Mouse (Mus musculus) megakaryocyte, embryonic 14.5 days (primary cell): ENCODE data around the gene Unc5a.

Experiments used
- FLI1 ChIP-seq: IDR thresholded peaks from 2 replicates; pipeline ENCODE4 v1.6.1; 2012; ENCODE audit warnings: low read length, inconsistent platforms, mixed read lengths
- GATA1 ChIP-seq: IDR thresholded peaks from 3 replicates; pipeline ENCODE4 v1.6.1; 2012; ENCODE audit warnings: mixed read lengths, low read length, inconsistent platforms, borderline replicate concordance

GRCm38 (mm10) chr13:54980957-54981356, 31.7 kb downstream of the Unc5a start:
- no peak for TF ChIP-seq GATA1
- TF ChIP-seq FLI1: no peak
